Mouse (Mus musculus) limb, embryonic 10.5 days (tissue): ENCODE results near the gene Adamtsl1. TPM values are rescaled to one million over a fixed set of nuclear protein-coding genes. Genes with fewer than 3 reads are reported as not detected.

Experiments
- DNase-seq: peaks from one replicate; pipeline ENCODE4 v3.0.0-alpha.2; 2017; ENCODE audit warnings: low spot score
- H3K27ac ChIP-seq: fragments of 300-500 bp; sonication (generic); 2 replicates; pipeline ENCODE4 v1.5.1; 2016; ENCODE audit warnings: mild to moderate bottlenecking
- H3K27me3 ChIP-seq: fragments of 300-500 bp; sonication (generic); 2 replicates; pipeline ENCODE4 v1.6.1; 2016; ENCODE audit warnings: low read depth, mild to moderate bottlenecking; ENCODE audit not compliant: poor library complexity, severe bottlenecking
- H3K36me3 ChIP-seq: fragments of 300-500 bp; sonication (generic); 2 replicates; pipeline ENCODE4 v1.6.1; 2016; ENCODE audit warnings: mild to moderate bottlenecking, moderate library complexity
- H3K4me1 ChIP-seq: fragments of 300-500 bp; sonication (generic); 2 replicates; pipeline ENCODE4 v1.6.1; 2016
- H3K4me3 ChIP-seq: fragments of 300-500 bp; sonication (generic); 2 replicates; pipeline ENCODE4 v1.5.1; 2016; ENCODE audit warnings: mild to moderate bottlenecking, moderate library complexity
- H3K9me3 ChIP-seq: fragments of 300-500 bp; sonication (generic); replicated peaks from 2 replicates; pipeline ENCODE4 v1.6.1; 2016; ENCODE audit warnings: mild to moderate bottlenecking
- WGBS: fragments of 180-500 bp; shearing (Covaris S2); methylation state at CpG from one replicate; pipeline ENCODE4 v1.1.7; 2016; 5-methylcytosine and 5-hydroxymethylcytosine counted together
- polyA plus RNA-seq: library from polyadenylated mRNA; unstranded; fragments of >200 nt; fragmentation: Nextera tagmentation; extraction: Ambion mirVana; gene quantifications from 2 replicates; pipeline ENCODE4 v1.2.1, GENCODE M21; 2016

Adamtsl1 gene
- polyA plus RNA-seq, 1 experiment from 2014 or later = 3.7 TPM

DNA sequence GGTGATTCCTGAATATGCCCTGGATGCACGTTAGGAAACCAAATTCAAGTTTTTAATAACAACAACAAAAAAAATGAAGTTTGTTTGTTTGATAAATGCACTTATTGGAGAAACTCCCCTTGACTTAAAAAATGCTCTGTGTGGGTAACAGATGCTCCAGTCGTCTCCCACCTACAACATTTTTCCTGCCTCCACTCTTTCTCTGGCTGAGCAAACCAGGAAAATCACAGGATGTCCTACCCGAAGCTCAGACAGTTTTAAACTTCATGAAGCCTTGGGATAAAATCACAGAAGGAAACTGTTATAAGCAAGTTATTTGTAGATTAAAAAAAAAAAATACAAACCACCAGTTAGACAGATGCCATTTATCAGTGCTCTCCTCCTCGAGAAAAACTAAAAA is 788.1 kb downstream of the Adamtsl1 start:
- H3K9me3 ChIP-seq = no peaks in the 10 kb centered on the region
- H3K36me3 ChIP-seq = no peaks in the 10 kb centered on the region
- 84% methylated on average over 4 of the region's 4 CpGs for WGBS
- no peaks in the 10 kb centered on the region for H3K27me3 ChIP-seq
- no peaks in the 10 kb centered on the region for H3K4me1 ChIP-seq
- H3K27ac ChIP-seq = no peak overlapping the region
- DNase-seq = no peak
- H3K4me3 ChIP-seq = no peak overlapping the region

DNA sequence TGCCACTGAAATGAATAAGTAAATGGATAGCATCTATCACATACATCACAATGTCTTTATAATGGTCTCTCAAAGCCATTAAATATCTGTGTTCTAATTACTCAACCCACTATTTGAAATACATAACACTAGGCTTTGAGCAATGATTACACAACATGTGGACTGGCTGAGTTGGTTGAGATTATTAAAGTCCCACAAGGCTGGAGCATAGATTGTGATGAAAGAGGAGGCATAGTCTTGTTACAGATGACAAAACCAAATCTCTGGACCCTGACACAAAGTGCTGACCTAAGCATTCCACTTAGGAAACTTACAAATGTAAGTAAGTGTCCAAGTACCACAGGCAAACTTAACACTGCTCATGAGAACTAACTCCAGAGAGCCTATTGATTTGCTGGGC is 792.8 kb downstream of the Adamtsl1 start:
- no peaks in the 10 kb centered on the region for H3K36me3 ChIP-seq
- H3K4me1 ChIP-seq = no peaks in the 10 kb centered on the region
- H3K9me3 ChIP-seq = no peaks in the 10 kb centered on the region
- no peak overlapping the region for H3K4me3 ChIP-seq
- no peaks in the 10 kb centered on the region for H3K27me3 ChIP-seq
- no peak for DNase-seq
- no peak overlapping the region for H3K27ac ChIP-seq

DNA sequence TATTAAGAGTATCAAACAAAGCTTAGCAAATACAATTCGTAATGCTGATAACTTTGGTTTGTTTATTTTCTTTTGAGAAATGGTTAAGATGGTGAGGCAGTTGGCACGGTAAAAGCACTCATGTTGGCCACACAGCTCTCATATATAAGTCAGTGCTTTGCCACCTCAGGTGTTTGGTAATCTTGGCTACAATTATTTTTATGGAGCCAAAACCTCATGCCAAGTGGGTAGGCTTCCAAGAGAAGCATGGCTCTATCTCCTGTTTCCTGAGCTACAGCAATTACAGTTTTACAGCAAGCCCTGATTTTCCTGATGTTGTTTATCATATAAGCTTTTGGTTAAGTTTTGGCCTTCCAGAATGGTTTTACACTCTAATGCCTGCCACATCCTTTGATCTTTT is 795.2 kb downstream of the Adamtsl1 start:
- H3K9me3 ChIP-seq = no peaks in the 10 kb centered on the region
- H3K27ac ChIP-seq = no peak overlapping the region
- H3K4me1 ChIP-seq = no peaks in the 10 kb centered on the region
- DNase-seq = no peak
- no peaks in the 10 kb centered on the region for H3K36me3 ChIP-seq
- no peak overlapping the region for H3K4me3 ChIP-seq
- no peaks in the 10 kb centered on the region for H3K27me3 ChIP-seq
- whole genome bisulfite sequencing = 86% methylated on average over 2 of the region's 2 CpGs

DNA sequence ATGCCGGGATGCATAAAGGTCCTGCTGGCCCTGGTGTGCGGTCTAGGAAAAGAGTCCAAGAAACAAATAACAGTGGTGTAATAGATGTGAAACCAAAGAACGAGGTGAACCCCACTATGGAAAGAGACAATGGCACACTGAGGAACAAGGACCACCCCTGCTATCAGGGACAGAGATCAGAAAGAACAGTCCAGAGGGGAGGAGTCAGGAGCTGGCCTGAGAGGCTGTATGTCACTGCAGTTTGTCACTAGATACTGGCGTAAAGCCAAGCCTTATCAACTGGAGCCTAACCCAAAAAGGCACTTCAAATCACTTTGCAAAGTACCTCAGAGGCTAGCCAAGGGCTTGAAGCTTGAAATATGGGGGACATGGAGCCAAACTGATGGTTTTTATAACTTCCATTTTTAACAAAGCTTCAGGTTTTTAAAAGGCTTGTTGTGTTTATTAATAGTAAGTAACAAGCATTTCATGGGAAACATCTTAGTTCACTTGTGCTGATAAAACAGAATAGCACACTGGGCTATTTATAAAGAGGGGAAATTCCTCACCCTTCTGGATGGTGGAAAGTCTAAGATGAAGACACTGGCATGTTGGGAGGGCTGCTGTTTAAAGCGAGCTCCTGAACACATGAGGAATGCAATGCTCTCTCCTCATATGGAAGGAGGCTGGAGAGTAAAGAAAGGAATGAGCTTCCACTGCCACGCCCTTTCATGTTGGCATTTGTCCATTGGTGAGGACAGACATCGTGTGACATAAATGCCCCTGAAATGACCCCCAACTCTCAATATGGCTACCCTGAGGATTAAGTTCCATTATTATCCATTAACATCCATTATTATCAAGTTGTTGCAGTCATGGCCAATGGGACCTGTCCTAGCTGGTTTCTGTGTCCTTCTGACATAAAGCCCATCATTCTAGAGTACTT is 797.1 kb downstream of the Adamtsl1 start:
- H3K4me3 ChIP-seq = no peak overlapping the region
- H3K36me3 ChIP-seq = no peaks in the 10 kb centered on the region
- no peaks in the 10 kb centered on the region for H3K27me3 ChIP-seq
- no peaks in the 10 kb centered on the region for H3K4me1 ChIP-seq
- no peak for DNase-seq
- WGBS = 71% methylated on average over 7 of the region's 7 CpGs
- no peak overlapping the region for H3K27ac ChIP-seq
- H3K9me3 ChIP-seq = no peaks in the 10 kb centered on the region

DNA sequence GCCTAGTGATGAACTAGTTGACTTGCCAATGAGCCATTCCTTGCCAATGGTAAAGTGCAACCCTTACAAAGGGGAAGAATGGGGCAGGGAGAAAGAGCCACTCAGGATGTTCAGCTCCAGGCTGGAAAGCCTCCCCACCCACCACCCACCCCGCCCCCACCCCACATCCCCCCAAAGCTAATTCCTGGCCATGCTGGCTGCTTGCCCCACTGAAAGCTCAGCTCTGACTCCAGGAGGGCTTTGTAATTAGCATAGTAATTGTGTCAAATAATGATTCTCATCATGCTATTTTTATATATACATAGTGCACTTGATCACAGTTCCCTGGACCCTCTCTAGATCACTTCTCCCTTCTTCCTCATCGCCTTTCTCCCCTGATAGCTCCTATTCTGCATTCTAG is 798.4 kb downstream of the Adamtsl1 start:
- Histone ChIP-seq H3K9me3 (no peaks in the 10 kb centered on the region), H3K4me1 (no peaks in the 10 kb centered on the region), H3K27me3 (no peaks in the 10 kb centered on the region), H3K27ac (no peak overlapping the region), H3K36me3 (no peaks in the 10 kb centered on the region), H3K4me3 (no peak overlapping the region)
- WGBS = 87% methylated on average over 2 of the region's 2 CpGs
- no peak for DNase-seq

DNA sequence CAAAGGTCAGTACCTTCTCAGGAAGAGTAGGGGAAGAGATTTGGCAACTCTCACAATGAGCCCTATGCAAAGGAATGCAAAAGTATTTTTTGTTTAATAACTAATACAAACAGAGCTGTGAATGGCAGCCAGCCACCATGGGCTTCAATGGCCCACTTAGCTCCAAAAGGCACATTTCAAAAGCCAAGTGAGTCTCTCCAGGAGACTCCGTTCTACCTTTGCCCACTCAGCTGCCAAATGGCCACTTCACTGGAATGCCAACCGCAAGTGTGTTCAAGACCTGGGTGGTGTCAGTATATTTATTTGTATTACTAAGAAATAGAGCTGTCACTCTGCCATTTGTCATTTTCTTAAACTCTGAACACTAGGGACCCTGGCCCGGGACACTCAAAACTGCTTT is 800.5 kb downstream of the Adamtsl1 start:
- H3K27me3 ChIP-seq = no peaks in the 10 kb centered on the region
- WGBS = 88% methylated on average over 3 of the region's 3 CpGs
- no peak for DNase-seq
- no peak overlapping the region for H3K27ac ChIP-seq
- no peak overlapping the region for H3K4me3 ChIP-seq
- H3K4me1 ChIP-seq = no peaks in the 10 kb centered on the region
- no peaks in the 10 kb centered on the region for H3K9me3 ChIP-seq
- H3K36me3 ChIP-seq = no peaks in the 10 kb centered on the region

DNA sequence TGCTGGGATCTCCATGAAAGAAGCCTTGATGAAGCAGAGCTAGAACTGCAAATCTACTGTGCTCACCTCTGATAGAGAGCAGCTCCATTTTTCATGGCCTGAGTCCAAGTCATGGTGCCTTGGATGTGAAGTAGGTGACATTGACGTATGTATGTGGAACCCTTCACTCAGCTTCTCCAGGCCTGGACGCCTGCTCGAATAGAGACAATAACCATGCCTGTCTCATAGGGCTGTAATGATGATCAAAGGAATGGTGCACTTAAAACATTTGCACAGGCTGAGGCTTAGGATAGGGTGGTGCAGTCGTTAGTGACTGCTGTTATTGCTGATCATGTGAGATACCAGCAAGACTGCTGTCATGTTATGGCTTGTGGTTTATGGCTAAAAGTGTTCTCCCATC is 801.1 kb downstream of the Adamtsl1 start:
- WGBS = 52% methylated on average over 4 of the region's 4 CpGs
- Histone ChIP-seq H3K27me3 (no peaks in the 10 kb centered on the region), H3K36me3 (no peaks in the 10 kb centered on the region), H3K4me1 (no peaks in the 10 kb centered on the region), H3K9me3 (no peaks in the 10 kb centered on the region), H3K4me3 (no peak overlapping the region), H3K27ac (no peak overlapping the region)
- no peak for DNase-seq

DNA sequence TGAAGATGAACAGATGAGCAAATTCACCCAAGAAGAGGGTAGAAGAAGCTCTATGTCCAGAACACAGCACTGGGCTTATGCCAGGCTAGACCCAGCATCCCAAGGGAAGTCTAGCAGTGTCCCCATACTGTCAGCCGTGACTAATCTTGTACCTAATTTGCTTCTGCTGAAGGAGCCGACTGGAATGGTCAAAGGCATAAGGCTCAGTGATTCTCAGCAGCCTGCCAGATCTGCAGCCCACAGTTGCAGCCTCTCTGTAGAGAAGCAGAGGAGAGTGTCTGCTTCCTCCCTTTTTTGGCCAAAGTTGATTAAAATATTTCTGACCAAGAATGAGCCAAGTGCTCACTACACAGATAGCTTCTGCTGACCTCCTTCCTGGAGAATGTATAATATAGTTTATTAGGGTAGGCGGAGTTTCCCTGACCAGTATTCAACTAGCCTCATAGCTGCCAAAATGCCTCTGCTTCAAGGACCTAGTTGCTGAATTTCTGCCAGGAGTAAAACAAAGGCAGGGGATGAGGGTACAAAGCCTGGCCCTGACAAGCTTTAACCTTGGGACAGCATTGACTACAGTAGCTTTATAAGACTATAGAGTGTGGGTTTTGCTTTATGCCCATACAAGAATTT is 804.1 kb downstream of the Adamtsl1 start:
- H3K36me3 ChIP-seq = no peaks in the 10 kb centered on the region
- no peak overlapping the region for H3K4me3 ChIP-seq
- 84% methylated on average over 3 of the region's 3 CpGs for WGBS
- H3K27me3 ChIP-seq = no peaks in the 10 kb centered on the region
- no peaks in the 10 kb centered on the region for H3K9me3 ChIP-seq
- no peak for DNase-seq
- H3K27ac ChIP-seq = no peak overlapping the region
- H3K4me1 ChIP-seq = no peaks in the 10 kb centered on the region

DNA sequence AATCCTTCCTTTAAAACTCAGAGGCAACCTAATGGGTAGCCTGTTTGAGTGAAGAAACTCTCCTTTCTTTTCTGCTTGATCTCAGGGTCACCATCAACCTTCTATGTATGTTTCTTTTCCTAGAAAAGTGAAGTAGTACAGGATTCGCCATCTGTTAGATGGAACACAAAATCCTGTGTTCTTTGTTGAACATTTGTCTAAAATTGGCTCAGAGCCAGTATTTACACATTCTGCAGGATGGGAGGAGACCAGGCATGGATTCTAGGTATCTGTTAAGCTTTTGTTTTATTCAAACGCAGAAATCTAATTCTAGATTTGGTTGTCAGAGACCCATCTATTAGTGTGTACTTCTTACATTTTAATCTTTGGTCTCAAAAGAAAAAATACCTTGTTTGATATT is 811.4 kb downstream of the Adamtsl1 start:
- no peak overlapping the region for H3K4me3 ChIP-seq
- H3K27ac ChIP-seq = no peak overlapping the region
- no peaks in the 10 kb centered on the region for H3K27me3 ChIP-seq
- no peaks in the 10 kb centered on the region for H3K36me3 ChIP-seq
- 90% methylated on average over 2 of the region's 2 CpGs for WGBS
- H3K9me3 ChIP-seq = no peaks in the 10 kb centered on the region
- H3K4me1 ChIP-seq = peaks cover 7% of the 10 kb centered on the region; the same call in 1 of the 2 replicates
- no peak for DNase-seq

DNA sequence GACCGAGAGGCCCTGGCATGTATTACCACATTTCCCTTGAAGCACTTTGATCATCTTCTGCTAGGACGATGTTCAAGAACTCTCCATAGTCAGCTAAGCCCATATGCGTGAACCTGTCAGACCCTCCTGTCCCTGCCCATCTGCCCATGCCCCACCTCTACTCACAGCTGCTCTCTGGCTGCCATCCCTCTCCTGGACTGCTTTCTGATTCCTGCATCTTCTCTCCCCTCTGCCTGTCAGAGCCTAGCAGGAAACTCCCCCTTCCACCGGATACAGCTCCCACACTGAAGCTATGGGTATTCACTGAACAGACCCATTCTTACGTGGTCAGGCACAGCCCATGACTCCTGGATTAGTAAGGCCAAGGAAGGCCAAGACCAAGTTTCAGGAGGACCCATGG is 812.0 kb downstream of the Adamtsl1 start:
- Histone ChIP-seq H3K9me3 (no peaks in the 10 kb centered on the region), H3K4me1 (peaks cover 7% of the 10 kb centered on the region; the same call in 1 of the 2 replicates), H3K4me3 (no peak overlapping the region), H3K36me3 (no peaks in the 10 kb centered on the region), H3K27me3 (no peaks in the 10 kb centered on the region), H3K27ac (no peak overlapping the region)
- DNase-seq = no peak
- WGBS = 87% methylated on average over 5 of the region's 5 CpGs

DNA sequence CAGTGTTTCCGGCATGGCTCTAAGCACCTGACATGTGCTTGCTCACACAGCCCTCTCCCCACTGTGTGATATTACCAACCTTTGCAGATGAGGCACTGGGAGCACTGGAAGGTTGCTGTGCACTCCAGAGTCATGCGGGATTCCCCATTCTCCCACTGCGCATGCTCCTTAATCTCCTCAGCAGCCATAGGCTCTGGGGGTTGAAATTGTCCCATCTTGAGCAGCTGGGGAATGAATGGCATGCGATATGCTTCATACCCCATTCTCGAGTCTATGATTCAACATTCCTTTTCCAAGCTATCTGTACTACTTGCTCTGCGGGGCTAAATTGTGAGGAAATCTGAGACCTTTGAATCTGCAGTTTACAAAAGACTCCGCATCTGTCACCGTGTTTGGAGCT is 812.7 kb downstream of the Adamtsl1 start:
- WGBS = 88% methylated on average over 8 of the region's 8 CpGs
- Histone ChIP-seq H3K9me3 (no peaks in the 10 kb centered on the region), H3K36me3 (no peaks in the 10 kb centered on the region), H3K4me3 (no peak overlapping the region), H3K27ac (no peak overlapping the region), H3K27me3 (no peaks in the 10 kb centered on the region), H3K4me1 (peaks cover 7% of the 10 kb centered on the region; the same call in 1 of the 2 replicates)
- no peak for DNase-seq

DNA sequence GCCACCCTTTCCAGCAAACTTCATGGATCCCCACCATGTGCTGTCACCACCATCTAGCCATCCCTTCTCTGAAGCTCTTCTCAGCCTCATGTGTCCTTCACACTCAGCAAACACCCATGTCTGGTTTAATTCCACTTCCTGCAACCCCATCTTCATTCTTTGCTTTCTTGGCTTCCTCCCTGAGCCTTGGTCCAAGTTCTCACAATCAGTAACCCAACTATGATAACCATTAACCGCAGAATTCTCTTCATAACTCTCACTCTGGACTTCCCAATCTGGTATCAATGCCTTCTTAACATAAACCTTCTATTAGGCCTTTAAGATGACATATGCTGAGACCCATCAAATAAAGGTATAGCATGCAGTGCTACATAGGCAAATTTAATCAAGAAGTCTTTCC is 815.5 kb downstream of the Adamtsl1 start:
- no peak for DNase-seq
- Histone ChIP-seq H3K9me3 (no peaks in the 10 kb centered on the region), H3K4me3 (no peak overlapping the region), H3K36me3 (no peaks in the 10 kb centered on the region), H3K27me3 (no peaks in the 10 kb centered on the region), H3K27ac (no peak overlapping the region), H3K4me1 (peaks cover 4% of the 10 kb centered on the region; the same call in 1 of the 2 replicates)
- 96% methylated on average over 1 of the region's 1 CpGs for WGBS

DNA sequence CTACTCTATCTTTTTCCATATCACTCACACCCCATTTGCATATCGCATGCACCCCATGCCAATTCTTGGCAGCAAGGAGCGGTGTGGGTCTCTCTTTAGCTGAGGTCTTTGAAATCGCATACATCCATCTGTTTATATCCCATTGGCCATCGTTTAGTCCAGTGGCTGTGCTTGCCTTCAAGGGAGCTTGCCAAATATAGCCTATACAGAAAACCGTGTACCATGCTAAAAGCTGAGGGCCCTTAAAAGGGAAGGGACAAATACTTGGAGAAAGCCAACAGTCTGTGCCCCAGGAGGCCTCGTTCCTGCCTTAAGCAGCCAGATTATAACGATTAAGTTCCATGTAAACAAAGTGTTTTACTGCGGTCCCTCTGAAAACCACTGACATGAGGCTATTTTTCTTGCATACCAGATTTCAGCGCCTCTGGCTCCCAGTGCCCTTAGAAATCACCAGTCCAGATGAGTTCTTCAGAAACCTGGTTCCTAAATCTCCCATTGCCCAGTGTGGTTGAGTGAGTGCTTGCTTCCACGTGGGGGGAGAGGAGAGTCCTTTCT is 822.0 kb downstream of the Adamtsl1 start:
- no peaks in the 10 kb centered on the region for H3K27me3 ChIP-seq
- WGBS = 41% methylated on average over 10 of the region's 10 CpGs
- no peak for DNase-seq

More for the DNA sequence above, 822.0 kb downstream of the Adamtsl1 start:
- no peaks in the 10 kb centered on the region for H3K9me3 ChIP-seq
- no peak overlapping the region for H3K4me3 ChIP-seq
- no peak overlapping the region for H3K27ac ChIP-seq
- H3K4me1 ChIP-seq = peaks cover 21% of the 10 kb centered on the region
- H3K36me3 ChIP-seq = no peaks in the 10 kb centered on the region
